Mouse (Mus musculus) C2C12 (cell line): ENCODE data around the gene Cxcl14. TPM values are rescaled to one million over a fixed set of nuclear protein-coding genes. Genes with fewer than 3 reads are reported as not detected.

Experiments used
- H3K27me3 ChIP-seq: one replicate; pipeline ENCODE4 v1.6.1; 2011; ENCODE audit not compliant: control insufficient read depth, insufficient read depth, insufficient read length
- H3K36me3 ChIP-seq: one replicate; pipeline ENCODE4 v1.6.1; 2011; ENCODE audit not compliant: control insufficient read depth, insufficient read depth
- H3K4me3 ChIP-seq: one replicate; pipeline ENCODE4 v1.5.1; 2011; ENCODE audit warnings: mild to moderate bottlenecking, control low read depth; ENCODE audit not compliant: poor library complexity, insufficient read depth, severe bottlenecking
- H3K79me2 ChIP-seq: one replicate; pipeline ENCODE4 v1.6.1; 2011; ENCODE audit not compliant: control insufficient read depth, insufficient read depth
- H3K79me3 ChIP-seq: one replicate; pipeline ENCODE4 v1.6.1; 2011; ENCODE audit warnings: low read depth, control low read depth
- H3ac ChIP-seq: one replicate; pipeline ENCODE3; 2011; ENCODE audit warnings: low read depth; ENCODE audit not compliant: control insufficient read depth, insufficient read length
- CEBPB ChIP-seq: IDR thresholded peaks from one replicate; pipeline ENCODE4 v1.6.1; 2011; ENCODE audit warnings: low read depth, mild to moderate bottlenecking, control low read depth, moderate library complexity
- CTCF ChIP-seq: IDR thresholded peaks from one replicate; pipeline ENCODE4 v1.5.1; 2011; ENCODE audit not compliant: control insufficient read depth, insufficient read depth, insufficient read length
- FOSL1 ChIP-seq: IDR thresholded peaks from one replicate; pipeline ENCODE4 v1.8.0; 2011; ENCODE audit warnings: mild to moderate bottlenecking, low read length; ENCODE audit not compliant: poor library complexity, insufficient read depth, severe bottlenecking
- MAX ChIP-seq: IDR thresholded peaks from one replicate; pipeline ENCODE4 v1.6.1; 2011; ENCODE audit warnings: mild to moderate bottlenecking, control low read depth
- MYOD1 ChIP-seq: IDR thresholded peaks from one replicate; pipeline ENCODE4 v1.6.1; 2011; ENCODE audit warnings: low read depth; ENCODE audit not compliant: control insufficient read depth, insufficient read length
- MYOG ChIP-seq: IDR thresholded peaks from one replicate; pipeline ENCODE4 v1.6.1; 2011; ENCODE audit not compliant: control insufficient read depth, insufficient read length; ENCODE audit errors: extremely low read depth
- USF1 ChIP-seq: IDR thresholded peaks from one replicate; pipeline ENCODE4 v1.6.1; 2011; ENCODE audit warnings: low read depth, mild to moderate bottlenecking, control low read depth, moderate library complexity
- long read RNA-seq, 2 experiments: library from polyadenylated mRNA; unstranded; transcript quantifications; one replicate each; pipeline ENCODE4 v2.0.0; 2019 to 2020
- polyA plus RNA-seq: library from polyadenylated mRNA; unstranded; fragments of >200 nt; fragmentation: generic; extraction: Trizol; gene quantifications from one replicate; pipeline ENCODE4 v1.2.1, GENCODE M21; 2012; ENCODE audit warnings: missing spikeins

The Cxcl14 gene
- polyA plus RNA-seq, result 0.01 TPM
- long read RNA-seq, experiment 1, result 0 reads
- long read RNA-seq, experiment 2, partial matches to known transcripts, result 0 of 1 reads
- long read RNA-seq, experiment 2, other reads (novel, unspliced or antisense), result 0 of 1 reads

DNA sequence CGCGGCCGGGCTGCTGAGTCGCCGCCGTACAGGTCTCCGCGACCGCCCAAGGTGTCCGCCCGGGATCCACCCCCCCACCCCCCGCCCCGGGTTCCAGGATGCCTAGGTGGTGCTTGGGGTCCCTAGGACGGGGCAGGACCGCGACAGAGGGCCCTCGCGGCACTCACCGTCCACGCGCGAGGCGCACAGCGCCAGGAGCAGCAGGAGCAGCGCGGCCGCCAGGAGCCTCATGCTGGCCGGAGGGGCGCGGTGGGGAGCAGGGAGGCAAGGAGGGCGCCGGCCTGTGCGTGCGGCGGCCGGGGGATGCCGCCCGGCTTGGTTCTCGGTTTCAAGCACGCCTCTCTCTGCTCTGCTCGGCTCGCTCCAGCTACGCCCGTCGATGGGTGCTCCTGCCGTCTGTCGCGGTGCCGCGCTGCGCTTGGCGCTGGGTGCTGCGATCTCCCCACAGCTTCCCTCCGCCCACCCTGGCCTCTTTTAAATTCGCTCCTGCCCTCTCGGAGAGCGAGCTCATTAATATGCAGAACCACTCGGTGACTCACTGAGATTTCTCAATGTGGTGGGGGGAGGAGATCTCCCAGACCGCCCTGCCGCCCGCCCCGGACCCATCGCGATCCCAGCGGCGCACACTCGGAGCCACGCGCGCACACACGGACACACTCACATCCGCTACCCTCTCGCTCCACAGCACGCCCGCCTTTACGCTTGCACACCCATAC is at the start of gene Cxcl14:
Gene Cxcl14 (minus strand): TSS at position 609 of the 716 bp plus-strand sequence.
- TF ChIP-seq MYOD1, result no peak
- TF ChIP-seq FOSL1, result no peak
- TF ChIP-seq CEBPB, result no peak
- Histone ChIP-seq H3K36me3 (no peaks in the 10 kb centered on the region), H3K27me3 (peaks cover 49% of the 10 kb centered on the region), H3ac (no peak within 1 kb of the TSS), H3K4me3 (no peak within 1 kb of the TSS), H3K79me3 (no peaks in the 10 kb centered on the region), H3K79me2 (no peaks in the 10 kb centered on the region)

DNA sequence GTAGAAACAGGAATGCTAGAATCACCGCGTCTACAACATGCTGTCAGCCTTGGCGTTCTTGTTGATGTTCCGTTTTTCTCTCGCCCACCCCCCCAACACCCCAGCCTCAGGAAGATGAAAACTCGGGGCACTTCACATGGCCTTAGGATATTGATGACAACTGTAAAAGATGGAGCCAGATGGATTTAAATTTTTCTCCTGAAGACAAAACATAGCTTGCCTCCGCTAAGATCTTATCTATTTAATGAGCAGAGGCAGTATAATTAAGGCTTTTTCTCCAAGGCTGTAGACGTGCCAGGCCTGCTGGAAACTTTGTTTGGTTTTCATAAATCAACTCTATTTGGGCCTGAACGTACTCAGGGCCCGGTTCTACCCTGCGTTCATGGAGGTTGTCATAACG is 48.0 kb upstream of the Cxcl14 start:
- H3K27me3 ChIP-seq, result no peaks in the 10 kb centered on the region
- no peaks in the 10 kb centered on the region for H3K36me3 ChIP-seq
- H3K4me3 ChIP-seq, result no peak overlapping the region
- no peaks in the 10 kb centered on the region for H3K79me3 ChIP-seq
- H3ac ChIP-seq, result no peak overlapping the region
- no peak for TF ChIP-seq CEBPB
- no peak for TF ChIP-seq USF1
- TF ChIP-seq CTCF, result no peak
- TF ChIP-seq FOSL1, result no peak
- no peak for TF ChIP-seq MYOG
- TF ChIP-seq MYOD1, result no peak
- no peak for TF ChIP-seq MAX
- no peaks in the 10 kb centered on the region for H3K79me2 ChIP-seq

DNA sequence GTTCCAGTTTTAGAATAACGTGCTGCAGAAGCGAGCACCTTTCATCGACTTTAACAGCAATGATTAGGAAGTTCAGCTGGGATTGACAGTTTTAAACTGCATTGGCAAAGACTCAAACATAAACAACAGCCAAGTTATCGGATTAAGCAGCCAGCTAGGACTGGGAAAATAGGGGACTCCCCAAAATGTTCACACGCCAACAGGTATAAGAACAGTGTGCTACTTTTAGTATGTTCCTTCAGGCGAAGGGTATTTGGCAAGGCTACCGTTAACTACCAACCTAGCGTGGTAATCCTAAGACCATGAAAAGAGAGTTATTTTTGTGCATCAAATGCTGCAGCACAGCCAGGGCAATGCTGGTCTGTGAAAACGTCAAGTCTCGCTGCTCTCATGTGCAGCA is 46.1 kb upstream of the Cxcl14 start:
- H3K27me3 ChIP-seq, result no peaks in the 10 kb centered on the region
- no peak for TF ChIP-seq CTCF
- TF ChIP-seq FOSL1, result no peak
- TF ChIP-seq MYOD1, result no peak
- no peak for TF ChIP-seq CEBPB
- no peak for TF ChIP-seq USF1
- TF ChIP-seq MYOG, result no peak
- TF ChIP-seq MAX, result no peak
- H3ac ChIP-seq, result no peak overlapping the region
- H3K79me2 ChIP-seq, result no peaks in the 10 kb centered on the region
- H3K4me3 ChIP-seq, result no peak overlapping the region
- H3K79me3 ChIP-seq, result no peaks in the 10 kb centered on the region
- H3K36me3 ChIP-seq, result no peaks in the 10 kb centered on the region

DNA sequence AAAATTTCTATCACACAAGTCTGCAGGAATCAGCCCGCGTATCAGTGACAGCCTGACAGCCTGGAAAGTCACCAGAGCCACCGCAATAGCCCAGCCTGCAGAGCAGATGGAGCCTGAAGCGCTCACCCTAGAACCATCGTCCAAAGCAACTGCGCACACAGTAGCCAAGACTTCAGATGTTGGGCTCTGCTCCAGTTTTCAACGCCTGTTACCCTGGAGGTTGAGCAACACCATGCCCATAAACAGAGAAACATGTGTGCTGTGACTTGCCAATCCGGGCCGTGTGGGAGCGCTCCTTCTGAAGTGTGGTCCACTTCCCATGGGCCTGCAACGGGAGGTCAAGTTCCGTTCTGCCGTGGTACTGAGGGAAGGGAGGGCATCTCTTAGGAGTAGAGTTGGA is 44.2 kb upstream of the Cxcl14 start:
- TF ChIP-seq FOSL1, result no peak
- no peak for TF ChIP-seq MAX
- no peak for TF ChIP-seq MYOG
- H3K79me3 ChIP-seq, result no peaks in the 10 kb centered on the region
- no peak overlapping the region for H3K4me3 ChIP-seq
- H3ac ChIP-seq, result no peak overlapping the region
- H3K27me3 ChIP-seq, result no peaks in the 10 kb centered on the region
- no peaks in the 10 kb centered on the region for H3K79me2 ChIP-seq
- H3K36me3 ChIP-seq, result no peaks in the 10 kb centered on the region

DNA sequence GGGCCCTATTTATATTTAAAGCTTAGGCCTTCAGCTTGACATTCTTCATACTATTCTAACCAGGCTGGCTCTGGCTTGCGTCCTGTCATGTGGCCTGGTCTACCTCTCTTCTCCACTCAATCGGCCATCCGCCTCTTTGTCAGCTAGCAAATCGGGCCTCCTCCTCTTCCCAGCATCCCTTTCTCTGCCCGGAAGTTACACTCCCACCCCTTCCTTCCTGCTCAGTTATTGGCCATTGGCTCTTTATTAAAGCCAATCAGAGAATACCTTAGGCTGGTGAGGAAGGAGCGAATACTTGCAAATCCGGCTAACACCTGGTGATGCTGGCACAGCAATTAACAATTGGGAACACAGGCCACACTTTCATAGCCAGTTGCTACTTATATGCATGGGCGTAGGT is 43.5 kb upstream of the Cxcl14 start:
- H3K79me2 ChIP-seq, result no peaks in the 10 kb centered on the region
- no peak overlapping the region for H3K4me3 ChIP-seq
- no peak for TF ChIP-seq MAX
- no peak for TF ChIP-seq FOSL1
- TF ChIP-seq USF1, result no peak
- TF ChIP-seq CEBPB, result no peak
- no peak for TF ChIP-seq CTCF
- TF ChIP-seq MYOG, result no peak
- H3ac ChIP-seq, result no peak overlapping the region
- H3K79me3 ChIP-seq, result no peaks in the 10 kb centered on the region
- H3K27me3 ChIP-seq, result no peaks in the 10 kb centered on the region
- no peaks in the 10 kb centered on the region for H3K36me3 ChIP-seq

DNA sequence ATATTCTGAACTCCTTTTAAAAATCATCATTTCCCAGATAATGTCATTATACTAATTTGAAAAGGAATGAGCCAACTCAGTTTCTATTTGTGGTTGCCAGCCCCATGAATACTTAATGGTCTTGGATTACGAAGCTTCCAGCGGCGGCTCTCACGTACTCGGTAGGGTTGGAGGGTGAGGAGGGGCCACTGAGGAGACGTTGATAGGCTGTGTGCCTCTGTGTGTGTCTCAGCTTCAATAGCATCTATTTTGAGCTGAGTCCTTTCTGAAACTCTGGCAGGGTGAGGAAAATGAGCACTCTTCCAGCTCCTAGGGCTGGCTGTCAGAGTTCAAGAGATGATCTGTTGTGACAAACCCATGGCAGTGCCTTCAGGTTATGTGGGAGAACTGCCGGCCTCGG is 40.6 kb upstream of the Cxcl14 start:
- Histone ChIP-seq H3K27me3 (no peaks in the 10 kb centered on the region), H3K79me3 (no peaks in the 10 kb centered on the region), H3K79me2 (no peaks in the 10 kb centered on the region), H3K4me3 (no peak overlapping the region), H3K36me3 (no peaks in the 10 kb centered on the region), H3ac (no peak overlapping the region)
- no peak for TF ChIP-seq USF1
- TF ChIP-seq MYOG, result no peak
- TF ChIP-seq MAX, result no peak
- TF ChIP-seq CTCF, result no peak
- TF ChIP-seq FOSL1, result no peak
